Mouse (Mus musculus): ENCODE results near the gene Rnf114.

DNA sequence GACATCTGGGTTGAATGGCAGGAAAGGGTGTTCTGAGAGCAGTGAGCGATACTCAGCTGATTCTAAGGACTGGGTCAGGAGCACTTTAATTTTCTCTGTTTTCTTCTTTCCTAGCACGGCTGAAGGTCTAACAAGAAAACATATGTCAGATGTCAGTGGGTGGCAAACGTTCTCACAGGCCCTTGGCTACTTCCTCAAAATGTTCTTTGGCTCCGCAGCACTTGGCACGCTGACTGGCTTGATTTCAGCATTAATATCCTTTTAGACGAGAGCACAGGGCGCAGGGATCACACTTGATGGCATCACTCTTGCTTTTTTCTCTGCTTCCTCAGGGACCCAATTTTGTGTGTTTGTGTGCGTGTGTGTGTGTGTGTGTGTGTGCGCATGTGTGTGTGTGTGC is 35.2 kb upstream of the Rnf114 start:
- TF ChIP-seq CTCF (IDR thresholded peaks at IDR 0.05; ENCODE audit: low read depth, low read length): no peak
- no peak for TF ChIP-seq POLR2A (IDR thresholded peaks at IDR 0.05; ENCODE audit: insufficient read depth, low read length)
